Mouse (Mus musculus): ENCODE measurements around the gene Gm17078.
A peak's percentile ranks its signal among the peaks of the same experiment; 100 is the strongest.
"Not testable (repeated sequence)": the region's sequence is repeated elsewhere in the genome, so short reads cannot be mapped to it uniquely, and the experiment has no call there.

Gm17078 gene

DNA sequence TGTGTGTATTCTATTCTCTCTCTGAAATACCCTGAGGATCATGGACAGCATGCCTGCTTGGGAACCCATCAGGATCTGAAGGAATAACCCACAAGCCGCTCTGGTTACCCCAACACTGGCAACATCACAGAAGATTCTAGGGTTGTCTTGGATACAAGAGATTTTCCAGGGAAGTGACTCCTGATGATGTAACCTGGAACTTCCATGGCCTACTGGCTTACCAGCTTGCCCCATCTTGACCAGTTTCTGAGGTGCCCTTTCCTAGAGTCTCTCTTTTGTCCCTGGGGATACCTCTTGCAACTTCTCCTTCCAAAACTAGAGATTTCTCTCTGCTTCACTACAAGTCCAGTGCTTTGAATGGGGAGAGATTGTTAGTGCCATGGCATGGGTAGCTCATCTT, at the start of gene Gm17078:
Gene Gm17078, minus strand, starts transcription at position 101 of the 400 bp plus-strand sequence.
- DNase-seq: no peak

DNA sequence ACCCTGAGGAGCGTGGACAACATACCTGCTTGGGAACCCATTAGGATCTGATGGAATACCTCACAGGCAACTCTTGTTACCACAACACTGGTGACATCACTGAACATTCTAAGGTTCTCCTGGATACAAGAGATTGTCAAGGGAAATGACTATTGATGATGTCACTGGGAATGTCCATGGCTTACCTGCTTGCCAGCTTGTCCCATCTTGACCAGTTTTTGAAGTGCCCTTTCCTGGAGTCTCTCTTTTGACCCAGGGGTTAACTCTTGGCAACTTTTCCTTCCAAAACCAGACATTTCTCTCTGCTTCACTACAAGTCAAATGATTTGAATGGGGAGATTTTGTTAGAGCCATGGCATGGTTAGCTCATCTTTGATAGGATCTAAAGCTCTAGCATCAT, 24.5 kb upstream of the Gm17078 start, which contains the start of gene Gm4181:
Gene Gm4181, minus strand, starts transcription at position 101 of the 400 bp plus-strand sequence.
- not testable (repeated sequence) for DNase-seq

DNA sequence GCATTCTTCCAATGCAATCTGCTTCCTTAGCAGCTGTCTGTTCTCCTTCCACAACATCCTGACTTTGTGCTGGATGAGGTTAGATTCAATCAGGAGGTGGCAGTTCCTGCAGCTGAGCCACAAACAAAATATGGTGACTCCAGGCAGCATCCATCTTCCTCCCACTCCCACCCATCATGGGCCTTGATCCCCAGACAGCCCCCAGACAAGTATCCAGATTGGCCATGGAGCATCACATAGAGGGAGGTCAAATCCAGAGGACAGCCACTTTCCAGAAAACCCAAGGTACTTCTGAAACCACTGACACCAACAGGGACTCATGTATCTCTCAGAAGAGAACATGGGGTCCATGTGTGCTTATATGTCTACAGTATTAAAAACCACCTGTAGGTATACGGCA, 21.3 kb upstream of the Gm17078 start:
- peak; percentile 3 for DNase-seq

DNA sequence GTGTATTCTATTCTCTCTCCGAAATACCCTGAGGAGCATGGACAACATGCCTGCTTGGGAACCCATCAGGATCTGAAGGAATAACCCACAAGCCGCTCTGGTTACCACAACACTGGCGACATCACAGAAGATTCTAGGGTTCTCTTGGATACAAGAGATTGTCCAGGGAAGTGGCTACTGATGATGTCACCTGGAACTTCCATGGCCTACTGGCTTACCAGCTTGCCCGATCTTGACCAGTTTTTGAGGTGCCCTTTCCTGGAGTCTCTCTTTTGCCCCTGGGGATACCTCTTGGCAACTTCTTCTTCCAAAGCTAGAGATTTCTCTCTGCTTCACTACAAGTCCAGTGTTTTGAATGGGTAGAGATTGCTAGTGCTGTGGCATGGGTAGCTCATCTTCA, 19.1 kb downstream of the Gm17078 start, which contains the start of gene Gm17174:
Gene Gm17174, minus strand, starts transcription at position 101 of the 400 bp plus-strand sequence.
- DNase-seq: not testable (repeated sequence)

DNA sequence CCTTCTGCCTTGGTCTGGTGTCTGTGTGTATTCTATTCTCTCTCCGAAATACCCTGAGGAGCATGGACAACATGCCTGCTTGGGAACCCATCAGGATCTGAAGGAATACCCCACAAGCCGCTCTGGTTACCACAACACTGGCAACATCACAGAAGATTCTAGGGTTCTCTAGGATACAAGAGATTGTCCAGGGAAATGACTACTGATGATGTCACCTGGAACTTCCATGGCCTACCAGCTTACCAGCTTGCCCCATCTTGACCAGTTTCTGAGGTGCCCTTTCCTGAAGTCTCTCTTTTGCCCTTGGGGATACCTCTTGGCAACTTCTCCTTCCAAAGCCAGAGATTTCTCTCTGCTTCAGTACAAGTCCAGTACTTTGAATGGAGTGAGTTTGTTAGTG, 37.1 kb downstream of the Gm17078 start, which contains the start of gene Gm17175:
Gene Gm17175, minus strand, starts transcription at position 101 of the 400 bp plus-strand sequence.
- DNase-seq: not testable (repeated sequence)

Measured in kidney, adult 9 months (tissue).